Mouse (Mus musculus) ES-Bruce4 (cell line): ENCODE data around the gene Ccnk. TPM values are rescaled to one million over a fixed set of nuclear protein-coding genes. Genes with fewer than 3 reads are reported as not detected.
A peak's percentile ranks its signal among the peaks of the same experiment; 100 is the strongest.

Experiments
- H3K27ac ChIP-seq: 2 replicates; pipeline ENCODE4 v1.5.1; 2012; ENCODE audit warnings: low read length, inconsistent platforms; ENCODE audit not compliant: insufficient read depth
- H3K27me3 ChIP-seq: 2 replicates; pipeline ENCODE4 v1.6.1; 2012; ENCODE audit warnings: mild to moderate bottlenecking, low read length, inconsistent platforms; ENCODE audit not compliant: control insufficient read depth, poor library complexity, insufficient read depth, severe bottlenecking
- H3K36me3 ChIP-seq: 2 replicates; pipeline ENCODE4 v1.6.1; 2012; ENCODE audit warnings: inconsistent platforms, mild to moderate bottlenecking, low read length, moderate library complexity; ENCODE audit not compliant: control insufficient read depth, poor library complexity, insufficient read depth, severe bottlenecking
- H3K4me1 ChIP-seq: one replicate; pipeline ENCODE4 v1.8.1; 2011; ENCODE audit warnings: low read length; ENCODE audit not compliant: control insufficient read depth, insufficient read depth
- H3K4me3 ChIP-seq: 2 replicates; pipeline ENCODE4 v1.5.1; 2011; ENCODE audit warnings: low read depth, mild to moderate bottlenecking, low read length
- H3K9ac ChIP-seq: 2 replicates; pipeline ENCODE4 v1.6.1; 2012; ENCODE audit warnings: low read depth, mild to moderate bottlenecking, inconsistent platforms; ENCODE audit not compliant: poor library complexity, severe bottlenecking
- H3K9me3 ChIP-seq: replicated peaks from 2 replicates; pipeline ENCODE4 v1.6.1; 2012; ENCODE audit warnings: mild to moderate bottlenecking, low read length, inconsistent platforms; ENCODE audit not compliant: control insufficient read depth, poor library complexity, insufficient read depth, severe bottlenecking
- CTCF ChIP-seq: IDR thresholded peaks from one replicate; pipeline ENCODE4 v1.8.1; 2011; ENCODE audit warnings: low read depth, low read length
- EP300 ChIP-seq: IDR thresholded peaks from 2 replicates; pipeline ENCODE4 v1.6.1; 2011; ENCODE audit warnings: low read depth, low read length; ENCODE audit not compliant: insufficient read depth
- POLR2A ChIP-seq: IDR thresholded peaks from one replicate; pipeline ENCODE4 v1.8.1; 2011; ENCODE audit warnings: low read length; ENCODE audit not compliant: insufficient read depth
- polyA plus RNA-seq: library from polyadenylated mRNA; stranded (reverse); fragments of >200 nt; gene quantifications from 2 replicates; pipeline ENCODE4 v1.2.4, GENCODE M21; 2011; ENCODE audit warnings: low read depth; ENCODE audit not compliant: missing spikeins, insufficient read depth, insufficient read length

The Ccnk gene
- polyA plus RNA-seq, 1 experiment, result 69.8 TPM

- Histone ChIP-seq H3K36me3 (0 out of 2 replicates have a peak, but pooled peaks cover 5% of the 10 kb centered on the region), H3K9me3 (no peaks in the 10 kb centered on the region), H3K27ac (peak overlapping the region; percentile 55; the same call in 1 of the 2 replicates), H3K27me3 (no peaks in the 10 kb centered on the region), H3K4me3 (peak overlapping the region; percentile 72), H3K9ac (peak overlapping the region; percentile 94), H3K4me1 (no peaks in the 10 kb centered on the region)
- TF ChIP-seq POLR2A (no peak), EP300 (no peak), CTCF (no peak)
Observed at GRCm38 (mm10) chr12:108178331-108179245, 791 bp upstream of the Ccnk start.

GRCm38 (mm10) chr12:108179246-108179320, 296 bp upstream of the Ccnk start, which contains the start of gene Setd3:
TSS of gene Setd3 (minus strand) at chr12:108179314.
- Histone ChIP-seq H3K4me1 (no peaks in the 10 kb centered on the region), H3K27ac (peak within 1 kb of the TSS; percentile 55; the same call in 1 of the 2 replicates), H3K9me3 (no peaks in the 10 kb centered on the region), H3K9ac (peak within 1 kb of the TSS; percentile 94), H3K36me3 (0 out of 2 replicates have a peak, but pooled peaks cover 5% of the 10 kb centered on the region), H3K4me3 (peak within 1 kb of the TSS; percentile 87), H3K27me3 (no peaks in the 10 kb centered on the region)
- no peak for TF ChIP-seq EP300
- no peak for TF ChIP-seq CTCF
- TF ChIP-seq POLR2A, result no peak

- Histone ChIP-seq H3K27ac (no peak overlapping the region), H3K4me1 (no peaks in the 10 kb centered on the region), H3K9ac (no peak overlapping the region), H3K9me3 (no peaks in the 10 kb centered on the region), H3K36me3 (peaks cover 16% of the 10 kb centered on the region), H3K27me3 (no peaks in the 10 kb centered on the region), H3K4me3 (no peak overlapping the region)
- no peak for TF ChIP-seq POLR2A
- no peak for TF ChIP-seq CTCF
- TF ChIP-seq EP300, result no peak
Observed at GRCm38 (mm10) chr12:108181716-108182115, 2.3 kb downstream of the Ccnk start.

GRCm38 (mm10) chr12:108187541-108188091, 8.2 kb downstream of the Ccnk start:
- Histone ChIP-seq H3K9ac (no peak overlapping the region), H3K4me1 (no peaks in the 10 kb centered on the region), H3K4me3 (no peak overlapping the region), H3K9me3 (no peaks in the 10 kb centered on the region), H3K36me3 (peaks cover 38% of the 10 kb centered on the region), H3K27me3 (no peaks in the 10 kb centered on the region), H3K27ac (no peak overlapping the region)
- TF ChIP-seq EP300 (no peak), POLR2A (no peak), CTCF (no peak)

- no peaks in the 10 kb centered on the region for H3K9me3 ChIP-seq
- H3K36me3 ChIP-seq, result peaks cover 45% of the 10 kb centered on the region
- no peak overlapping the region for H3K4me3 ChIP-seq
- H3K4me1 ChIP-seq, result no peaks in the 10 kb centered on the region
- TF ChIP-seq POLR2A (no peak), CTCF (no peak)
- H3K27me3 ChIP-seq, result no peaks in the 10 kb centered on the region
- no peak overlapping the region for H3K9ac ChIP-seq
- no peak overlapping the region for H3K27ac ChIP-seq
Observed at GRCm38 (mm10) chr12:108193878-108194277, 14.5 kb downstream of the Ccnk start.

GRCm38 (mm10) chr12:108195761-108196160, 16.4 kb downstream of the Ccnk start:
- Histone ChIP-seq H3K27ac (no peak overlapping the region), H3K4me1 (no peaks in the 10 kb centered on the region), H3K36me3 (peaks cover 48% of the 10 kb centered on the region), H3K27me3 (no peaks in the 10 kb centered on the region), H3K9ac (no peak overlapping the region), H3K4me3 (no peak overlapping the region), H3K9me3 (no peaks in the 10 kb centered on the region)
- TF ChIP-seq EP300 (no peak), POLR2A (no peak), CTCF (no peak)
